8 mouse cellular contexts compared by ENCODE assay signal in the genomic region with DNA sequence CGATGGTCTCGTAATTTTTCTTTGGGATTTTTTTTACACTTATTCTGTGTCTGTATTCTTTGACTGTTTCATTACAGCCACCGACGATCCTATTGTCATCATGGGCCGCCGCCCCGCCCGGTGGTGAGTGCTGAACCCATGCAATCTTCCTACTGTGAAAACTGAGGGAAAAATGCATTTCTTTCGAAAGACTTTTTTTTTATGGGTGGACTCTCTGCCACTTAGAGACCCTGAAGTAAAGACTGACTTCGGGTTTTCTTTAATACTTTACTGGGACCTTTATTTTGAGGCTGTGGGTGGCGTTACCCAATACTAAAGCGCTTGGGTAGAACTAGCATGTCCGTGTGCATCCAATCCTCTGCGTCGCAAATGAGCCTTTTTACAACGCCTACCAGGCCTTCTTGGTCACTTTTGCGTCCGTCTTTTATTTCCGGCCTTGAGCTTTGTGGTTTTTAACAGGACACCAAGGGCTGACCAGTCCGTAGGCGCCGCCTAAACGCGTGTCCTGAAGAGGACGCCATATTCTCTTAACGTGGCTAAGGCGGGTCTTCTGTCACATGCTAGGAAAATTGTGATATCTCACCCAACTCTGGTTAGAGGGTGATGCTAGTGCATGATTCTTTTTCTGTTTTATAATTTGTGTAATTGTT. TPM values are rescaled to one million over a fixed set of nuclear protein-coding genes. Genes with fewer than 3 reads are reported as not detected.
A peak's percentile ranks its signal among the peaks of the same experiment; 100 is the strongest.
DNase-seq lines count a peak whose midpoint lies in the region; ATAC-seq and TF ChIP-seq lines count a peak whose summit lies in the region.

No protein-coding gene starts in this region.

- no peaks in the 10 kb centered on the region for H3K27me3 ChIP-seq in kidney, embryonic 14.5 days (ENCODE audit: control insufficient read depth, insufficient read depth, low read length)
- no peaks in the 10 kb centered on the region for H3K27me3 ChIP-seq in lung, postnatal 0 days (replicated peaks; ENCODE audit: insufficient read depth, low read length)

- H3K4me1 ChIP-seq in kidney, embryonic 14.5 days (ENCODE audit: control insufficient read depth, insufficient read depth, low read length) = no peaks in the 10 kb centered on the region
- no peaks in the 10 kb centered on the region for H3K4me1 ChIP-seq in lung, postnatal 0 days (ENCODE audit: insufficient read depth, low read depth, low read length)

- H3K9ac ChIP-seq in kidney, embryonic 14.5 days (ENCODE audit: low read depth, low read length) = peak overlapping the region; percentile 81
- H3K9ac ChIP-seq in lung, postnatal 0 days (replicated peaks; ENCODE audit: low read depth) = peak overlapping the region; percentile 63

- peak overlapping the region; percentile 77 for H3K27ac ChIP-seq in kidney, embryonic 14.5 days (ENCODE audit: low read depth, low read length)
- H3K27ac ChIP-seq in lung, postnatal 0 days (ENCODE audit: low read length) = peak overlapping the region; percentile 66

- TF ChIP-seq EP300 in lung, postnatal 0 days (IDR thresholded peaks at IDR 0.05) = no peak

- WGBS in kidney, embryonic 14.5 days = 24% methylated on average over 27 of the region's 27 CpGs
- WGBS in lung, postnatal 0 days = 9% methylated on average over 26 of the region's 27 CpGs

- no peak for TF ChIP-seq CTCF in brain, embryonic 14.5 days (IDR thresholded peaks at IDR 0.05; ENCODE audit: borderline replicate concordance, extremely low read depth, insufficient read depth, insufficient read length)
- TF ChIP-seq CTCF in lung, postnatal 0 days (IDR thresholded peaks at IDR 0.05) = peak; percentile 21; the same call in 1 of the 2 replicates

- H3K4me3 ChIP-seq in kidney, embryonic 14.5 days (ENCODE audit: low read length) = peak overlapping the region; percentile 62
- H3K4me3 ChIP-seq in lung, postnatal 0 days (ENCODE audit: low read depth, low read length) = peak overlapping the region; percentile 54

- no peaks in the 10 kb centered on the region for H3K9me3 ChIP-seq in kidney, embryonic 14.5 days (ENCODE audit: control insufficient read depth, low read length)
- no peaks in the 10 kb centered on the region for H3K9me3 ChIP-seq in lung, postnatal 0 days (ENCODE audit: low read length)

- no peak for ATAC-seq in kidney, embryonic 14.5 days (ENCODE audit: low FRiP score, low TSS enrichment)
- ATAC-seq in lung, postnatal 0 days = peak; percentile 4; the same call in 1 of the 2 replicates

- peaks cover 9% of the 10 kb centered on the region; the same call in 1 of the 2 replicates for H3K36me3 ChIP-seq in kidney, embryonic 14.5 days (ENCODE audit: control insufficient read depth, insufficient read depth, low read length)
- H3K36me3 ChIP-seq in lung, postnatal 0 days (ENCODE audit: insufficient read depth, low read length) = no peaks in the 10 kb centered on the region

- peak; percentile 7 for DNase-seq in right cerebral cortex, adult 18-20 months
- no peak for DNase-seq in right cerebral cortex, postnatal 4 days
- peak; percentile 39 for DNase-seq in brain, embryonic 14.5 days (ENCODE audit: low read depth)
- DNase-seq in gastrocnemius, postnatal 10 days = peak; percentile 16
- peak; percentile 63 for DNase-seq in lung, postnatal 0 days (ENCODE audit: low spot score)
- DNase-seq in retina, postnatal 1 day = peak; percentile 42
- DNase-seq in frontal cortex, postnatal 25 days (ENCODE audit: low spot score in 2 of 2) = no peak

- H3K4me2 ChIP-seq in kidney, embryonic 14.5 days (replicated peaks; ENCODE audit: low read depth, low read length) = peak overlapping the region; percentile 46
- peak overlapping the region; percentile 49 for H3K4me2 ChIP-seq in lung, postnatal 0 days (replicated peaks; ENCODE audit: low read depth, low read length)

- no peak for TF ChIP-seq POLR2A in brain, embryonic 14.5 days (IDR thresholded peaks at IDR 0.05; ENCODE audit: borderline replicate concordance, extremely low read depth, insufficient read depth, insufficient read length, poor library complexity, severe bottlenecking)

RNA-seq across cellular contexts. Expression of a gene that starts 0.4 kb away (rescaled TPM):
- polyA plus RNA-seq in brain, embryonic 14.5 days (2012; rRNA removed) = 1,601 and 1,926 TPM in 2 replicates
- total RNA-seq in gastrocnemius, postnatal 10 days (2021) = 100 to 1,000 TPM; 163 to 167 TPM
- polyA plus RNA-seq in kidney, embryonic 14.5 days (2014; fragmentation: Nextera tagmentation; extraction: Ambion mirVana) = 941 and 1,115 TPM in 2 replicates
- 661 and 759 TPM in 2 replicates for polyA plus RNA-seq in lung, postnatal 0 days (2015; fragmentation: Nextera tagmentation; extraction: Ambion mirVana)

RNA-seq across cellular contexts. Expression of a gene that starts 10.7 kb away (rescaled TPM):
- polyA plus RNA-seq in brain, embryonic 14.5 days (2012; rRNA removed) = 76.5 and 110 TPM in 2 replicates
- 10 to 100 TPM; 41.7 to 47.4 TPM for total RNA-seq in gastrocnemius, postnatal 10 days (2021)
- polyA plus RNA-seq in kidney, embryonic 14.5 days (2014; fragmentation: Nextera tagmentation; extraction: Ambion mirVana) = 58.5 and 64.3 TPM in 2 replicates
- 82.7 and 84.9 TPM in 2 replicates for polyA plus RNA-seq in lung, postnatal 0 days (2015; fragmentation: Nextera tagmentation; extraction: Ambion mirVana)

RNA-seq across cellular contexts. Expression of a gene that starts 11.1 kb away (rescaled TPM):
- polyA plus RNA-seq in brain, embryonic 14.5 days (2012; rRNA removed) = 3.0 and 4.0 TPM in 2 replicates
- 10 to 100 TPM; 62.8 to 69.4 TPM for total RNA-seq in gastrocnemius, postnatal 10 days (2021)
- 10.6 and 10.8 TPM in 2 replicates for polyA plus RNA-seq in kidney, embryonic 14.5 days (2014; fragmentation: Nextera tagmentation; extraction: Ambion mirVana)
- polyA plus RNA-seq in lung, postnatal 0 days (2015; fragmentation: Nextera tagmentation; extraction: Ambion mirVana) = 27.7 and 33.0 TPM in 2 replicates

RNA-seq across cellular contexts. Expression of a gene that starts 16.5 kb away (rescaled TPM):
- polyA plus RNA-seq in brain, embryonic 14.5 days (2012; rRNA removed) = 84.6 and 102 TPM in 2 replicates
- total RNA-seq in gastrocnemius, postnatal 10 days (2021) = 10 to 100 TPM; 23.3 to 25.2 TPM
- 28.1 and 81.5 TPM in 2 replicates for polyA plus RNA-seq in kidney, embryonic 14.5 days (2014; fragmentation: Nextera tagmentation; extraction: Ambion mirVana)
- polyA plus RNA-seq in lung, postnatal 0 days (2015; fragmentation: Nextera tagmentation; extraction: Ambion mirVana) = 16.1 and 18.6 TPM in 2 replicates

RNA-seq across cellular contexts. Expression of a gene that starts 21.4 kb away (rescaled TPM):
- 372 and 441 TPM in 2 replicates for polyA plus RNA-seq in brain, embryonic 14.5 days (2012; rRNA removed)
- 100 to 1,000 TPM; 113 to 163 TPM for total RNA-seq in gastrocnemius, postnatal 10 days (2021)
- polyA plus RNA-seq in kidney, embryonic 14.5 days (2014; fragmentation: Nextera tagmentation; extraction: Ambion mirVana) = 199 and 315 TPM in 2 replicates
- 171 and 179 TPM in 2 replicates for polyA plus RNA-seq in lung, postnatal 0 days (2015; fragmentation: Nextera tagmentation; extraction: Ambion mirVana)

Comparison
In these comparisons a context has a peak if more than half of its experiments do, and no peak if none do; other contexts are left out.
1. DNase-seq: peak in right cerebral cortex, adult 18-20 months (single experiment), brain, embryonic 14.5 days (single experiment), gastrocnemius, postnatal 10 days (single experiment), lung, postnatal 0 days (single experiment) and retina, postnatal 1 day (single experiment); none in right cerebral cortex, postnatal 4 days (single experiment) and frontal cortex, postnatal 25 days (0 of 2).